Mouse (Mus musculus) urinary bladder, adult 2 months (tissue): Measurements from ENCODE around the gene Vegfd. TPM values are rescaled to one million over a fixed set of nuclear protein-coding genes. Genes with fewer than 3 reads are reported as not detected.

Source experiments
- polyA plus RNA-seq: library from polyadenylated mRNA; depleted of rRNA; stranded (reverse); fragments of >200 nt; gene quantifications from 2 replicates; pipeline ENCODE4 v1.2.3, GENCODE M21; 2012; rRNA removed

Vegfd gene
- polyA plus RNA-seq, 1 experiment = 7.6 TPM

Other genes with a start within 250 kb of the Vegfd start
- 7.4 and 7.6 TPM in 2 replicates for gene Ace2, start 234.0 kb upstream of the Vegfd start, polyA plus RNA-seq
- 2.9 and 3.0 TPM in 2 replicates for gene Bmx, start 115.2 kb upstream of the Vegfd start, polyA plus RNA-seq
- 20.4 and 21.0 TPM in 2 replicates for gene Pir, start 104.0 kb upstream of the Vegfd start, polyA plus RNA-seq
- gene Piga, start 46.4 kb downstream of the Vegfd start, polyA plus RNA-seq = 4.0 and 4.4 TPM in 2 replicates
- gene Asb11, start 63.6 kb downstream of the Vegfd start, polyA plus RNA-seq = 0.22 and 0.31 TPM in 2 replicates
- not detected in 2 replicates for gene Asb9, start 132.9 kb downstream of the Vegfd start, polyA plus RNA-seq